Mouse (Mus musculus): ENCODE measurements around the gene Olfr206. TPM values are rescaled to one million over a fixed set of nuclear protein-coding genes. Genes with fewer than 3 reads are reported as not detected.
"Not testable (repeated sequence)": the region's sequence is repeated elsewhere in the genome, so short reads cannot be mapped to it uniquely, and the experiment has no call there.

The Olfr206 gene
- not detected for total RNA-seq (2021)
- long read RNA-seq, experiment 1: 0 reads
- long read RNA-seq, experiment 2: 0 reads

GRCm38 (mm10) chr16:59349146-59349545 lies at the start of gene Olfr206:
TSS of gene Olfr206 (minus strand) at chr16:59349246.
- no peak for DNase-seq
- intact Hi-C loops (cut with DNase I): no loop called here

GRCm38 (mm10) chr16:59393300-59393699 lies 44.3 kb upstream of the Olfr206 start:
- DNase-seq: no peak
- intact Hi-C loops (cut with DNase I): no loop called here

- intact Hi-C loops (cut with DNase I): no loop called here
- no peak for DNase-seq
Observed at GRCm38 (mm10) chr16:59363893-59364292, 14.8 kb upstream of the Olfr206 start, which contains the start of gene Olfr209. TSS of gene Olfr209 (minus strand) at chr16:59363993.

- intact Hi-C loops (cut with DNase I): no loop called here
- no peak for DNase-seq
Observed at GRCm38 (mm10) chr16:59331038-59331437, 18.0 kb downstream of the Olfr206 start, which contains the start of gene Olfr205. TSS of gene Olfr205 (minus strand) at chr16:59331138.

- intact Hi-C loops (cut with DNase I): not testable (repeated sequence)
Observed at GRCm38 (mm10) chr16:59323262-59323661, 25.8 kb downstream of the Olfr206 start.

GRCm38 (mm10) chr16:59318148-59318547 lies 30.9 kb downstream of the Olfr206 start, which contains the start of gene Olfr204:
TSS of gene Olfr204 (minus strand) at chr16:59318248.
- DNase-seq: no peak
- intact Hi-C loops (cut with DNase I): no loop called here

More at GRCm38 (mm10) chr16:59323262-59323661, 25.8 kb downstream of the Olfr206 start:
- not testable (repeated sequence) for DNase-seq

GRCm38 (mm10) chr16:59298581-59298980 lies 50.5 kb downstream of the Olfr206 start, which contains the start of gene Olfr203:
TSS of gene Olfr203 (plus strand) at chr16:59298881.
- intact Hi-C loops (cut with DNase I): no loop called here
- DNase-seq: no peak

Other genes with a start within 250 kb of the Olfr206 start
- not detected for gene Olfr193, start 237.4 kb downstream of the Olfr206 start, total RNA-seq (2021)
- not detected for gene Olfr194, start 228.2 kb downstream of the Olfr206 start, total RNA-seq (2021)
- not detected for gene Olfr195, start 202.2 kb downstream of the Olfr206 start, total RNA-seq (2021)
- not detected for gene Olfr196, start 178.8 kb downstream of the Olfr206 start, total RNA-seq (2021)
- not detected for gene Olfr198, start 145.7 kb downstream of the Olfr206 start, total RNA-seq (2021)
- gene Olfr199, start 129.5 kb downstream of the Olfr206 start, total RNA-seq (2021): not detected
- not detected for gene Olfr201, start 76.6 kb downstream of the Olfr206 start, total RNA-seq (2021)
- not detected for gene Olfr202, start 62.5 kb downstream of the Olfr206 start, total RNA-seq (2021)
- not detected for gene Olfr203, start 50.4 kb downstream of the Olfr206 start, total RNA-seq (2021)
- gene Olfr204, start 31.0 kb downstream of the Olfr206 start, total RNA-seq (2021): not detected
- not detected for gene Olfr205, start 18.1 kb downstream of the Olfr206 start, total RNA-seq (2021)
- not detected for gene Olfr209, start 14.7 kb upstream of the Olfr206 start, total RNA-seq (2021)
- gene Gabrr3, start 58.1 kb upstream of the Olfr206 start, total RNA-seq (2021): not detected
- 10 to 100 TPM; 11.7 to 13.4 TPM for gene Riox2, start 122.5 kb upstream of the Olfr206 start, total RNA-seq (2021)